Mouse (Mus musculus) bone marrow macrophage, adult 2 months (primary cell): ENCODE results near the gene 1700016D06Rik. TPM values are rescaled to one million over a fixed set of nuclear protein-coding genes. Genes with fewer than 3 reads are reported as not detected.

Experiments
- H3K27ac ChIP-seq: 2 replicates; pipeline ENCODE4 v1.5.1; 2012; ENCODE audit warnings: low read depth, low read length; ENCODE audit not compliant: insufficient read depth
- H3K4me1 ChIP-seq: 2 replicates; pipeline ENCODE4 v1.6.1; 2012; ENCODE audit warnings: low read length; ENCODE audit not compliant: control insufficient read depth, insufficient read depth
- H3K4me3 ChIP-seq: 2 replicates; pipeline ENCODE4 v1.5.1; 2012; ENCODE audit warnings: mild to moderate bottlenecking, low read length, moderate library complexity; ENCODE audit not compliant: insufficient read depth
- CTCF ChIP-seq: IDR thresholded peaks from 2 replicates; pipeline ENCODE4 v1.5.1; 2012; ENCODE audit warnings: low read depth, mild to moderate bottlenecking, low read length, moderate library complexity
- POLR2A ChIP-seq: IDR thresholded peaks from 2 replicates; pipeline ENCODE4 v1.6.1; 2012; ENCODE audit warnings: mild to moderate bottlenecking, low read depth, low read length, borderline replicate concordance
- polyA plus RNA-seq: library from polyadenylated mRNA; stranded (reverse); fragments of >200 nt; gene quantifications from 2 replicates; pipeline ENCODE4 v1.2.4, GENCODE M21; 2012; ENCODE audit not compliant: missing spikeins, insufficient read depth, insufficient read length

1700016D06Rik gene
- polyA plus RNA-seq, 1 experiment: not detected

GRCm38 (mm10) chr8:11704716-11705420, 4.0 kb upstream of the 1700016D06Rik start:
- TF ChIP-seq CTCF (no peak), POLR2A (no peak)
- no peaks in the 10 kb centered on the region for H3K4me1 ChIP-seq
- H3K4me3 ChIP-seq: no peak overlapping the region
- H3K27ac ChIP-seq: no peak overlapping the region

GRCm38 (mm10) chr8:11703789-11704188, 2.9 kb upstream of the 1700016D06Rik start:
- Histone ChIP-seq H3K27ac (no peak overlapping the region), H3K4me3 (no peak overlapping the region), H3K4me1 (no peaks in the 10 kb centered on the region)
- no peak for TF ChIP-seq CTCF
- TF ChIP-seq POLR2A: no peak

- TF ChIP-seq POLR2A (no peak), CTCF (no peak)
These were observed 565 bp upstream of the 1700016D06Rik start for GRCm38 (mm10) chr8:11701428-11701827.

GRCm38 (mm10) chr8:11700060-11701032, 517 bp downstream of the 1700016D06Rik start:
- no peak for TF ChIP-seq POLR2A
- TF ChIP-seq CTCF: peak; percentile 82

More at GRCm38 (mm10) chr8:11701428-11701827, 565 bp upstream of the 1700016D06Rik start:
- Histone ChIP-seq H3K4me1 (no peaks in the 10 kb centered on the region), H3K27ac (no peak overlapping the region), H3K4me3 (no peak overlapping the region)

GRCm38 (mm10) chr8:11699442-11700001, 1.3 kb downstream of the 1700016D06Rik start:
- TF ChIP-seq POLR2A (no peak), CTCF (no peak)
- no peak overlapping the region for H3K27ac ChIP-seq
- H3K4me1 ChIP-seq: no peaks in the 10 kb centered on the region
- H3K4me3 ChIP-seq: no peak overlapping the region

More at GRCm38 (mm10) chr8:11700060-11701032, 517 bp downstream of the 1700016D06Rik start:
- Histone ChIP-seq H3K27ac (no peak overlapping the region), H3K4me3 (no peak overlapping the region), H3K4me1 (no peaks in the 10 kb centered on the region)

GRCm38 (mm10) chr8:11697467-11697866, 3.4 kb downstream of the 1700016D06Rik start:
- no peaks in the 10 kb centered on the region for H3K4me1 ChIP-seq
- no peak overlapping the region for H3K27ac ChIP-seq
- H3K4me3 ChIP-seq: no peak overlapping the region
- no peak for TF ChIP-seq CTCF
- TF ChIP-seq POLR2A: no peak

GRCm38 (mm10) chr8:11696176-11696575, 4.7 kb downstream of the 1700016D06Rik start:
- no peak overlapping the region for H3K27ac ChIP-seq
- no peak overlapping the region for H3K4me3 ChIP-seq
- no peaks in the 10 kb centered on the region for H3K4me1 ChIP-seq
- TF ChIP-seq POLR2A (no peak), CTCF (no peak)

GRCm38 (mm10) chr8:11693972-11694371, 6.9 kb downstream of the 1700016D06Rik start:
- TF ChIP-seq CTCF (no peak), POLR2A (no peak)
- Histone ChIP-seq H3K27ac (no peak overlapping the region), H3K4me1 (no peaks in the 10 kb centered on the region), H3K4me3 (no peak overlapping the region)

GRCm38 (mm10) chr8:11692455-11692854, 8.4 kb downstream of the 1700016D06Rik start:
- Histone ChIP-seq H3K4me1 (no peaks in the 10 kb centered on the region), H3K4me3 (no peak overlapping the region), H3K27ac (no peak overlapping the region)
- TF ChIP-seq POLR2A: no peak
- TF ChIP-seq CTCF: no peak

GRCm38 (mm10) chr8:11691761-11692160, 9.1 kb downstream of the 1700016D06Rik start:
- Histone ChIP-seq H3K4me3 (no peak overlapping the region), H3K4me1 (no peaks in the 10 kb centered on the region), H3K27ac (no peak overlapping the region)
- TF ChIP-seq POLR2A: no peak
- no peak for TF ChIP-seq CTCF

GRCm38 (mm10) chr8:11691284-11691683, 9.6 kb downstream of the 1700016D06Rik start:
- Histone ChIP-seq H3K27ac (no peak overlapping the region), H3K4me1 (no peaks in the 10 kb centered on the region), H3K4me3 (no peak overlapping the region)
- TF ChIP-seq CTCF (no peak), POLR2A (no peak)
